Mouse (Mus musculus): Measurements from ENCODE around the gene Lats2. TPM values are rescaled to one million over a fixed set of nuclear protein-coding genes. Genes with fewer than 3 reads are reported as not detected.

The Lats2 gene
- total and polyA plus RNA-seq, 3 experiments, result 1.1 to 4.0 (median 1.5) TPM

DNA sequence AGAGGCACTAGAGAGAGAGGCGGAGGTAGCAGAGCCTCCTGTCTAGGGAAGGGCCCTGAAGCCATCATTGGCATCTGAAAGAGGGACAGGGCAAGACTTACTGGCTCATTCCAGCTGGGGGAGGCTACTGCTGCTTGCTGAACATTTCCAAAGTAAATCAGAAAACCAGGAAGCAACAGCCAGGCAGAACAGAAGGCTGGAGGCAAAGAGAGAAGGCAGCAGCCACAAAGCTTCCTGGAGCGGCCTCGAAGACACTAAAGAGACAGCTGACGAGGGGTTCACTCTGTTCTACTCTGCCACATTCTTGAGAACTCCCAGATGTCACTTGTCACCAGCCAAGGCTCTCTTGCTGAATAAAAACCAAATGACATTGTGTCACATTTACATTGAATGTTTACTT lies 33.7 kb downstream of the Lats2 start:
- TF ChIP-seq ZNF384 (IDR thresholded peaks at IDR 0.05; ENCODE audit: low read depth, low read length), result no peak
- no peak for TF ChIP-seq CHD2 (IDR thresholded peaks at IDR 0.05; ENCODE audit: low read length)
- TF ChIP-seq MYC (IDR thresholded peaks at IDR 0.05; ENCODE audit: low read depth, low read length), result no peak
- no peak for TF ChIP-seq USF2 (conservative IDR thresholded peaks at IDR 0.05; ENCODE audit: low read depth, low read length)
- no peak for TF ChIP-seq NRF1 (IDR thresholded peaks at IDR 0.05; ENCODE audit: low read depth, low read length)
- no peak for TF ChIP-seq ETS1 (conservative IDR thresholded peaks at IDR 0.05; ENCODE audit: low read depth, low read length)
- no peak for TF ChIP-seq ZMIZ1 (IDR thresholded peaks at IDR 0.05; ENCODE audit: low read depth, low read length)
- no peak for TF ChIP-seq EP300 (IDR thresholded peaks at IDR 0.05; ENCODE audit: low read length)
- TF ChIP-seq UBTF (IDR thresholded peaks at IDR 0.05; ENCODE audit: low read depth, low read length), result no peak
- TF ChIP-seq MAZ (IDR thresholded peaks at IDR 0.05; ENCODE audit: low read depth, low read length), result no peak
- TF ChIP-seq POLR2A (IDR thresholded peaks at IDR 0.05; ENCODE audit: low read depth, low read length), result no peak
- no peak for TF ChIP-seq CTCF (conservative IDR thresholded peaks at IDR 0.05 in 1 of 2, IDR thresholded peaks at IDR 0.05 in 1 of 2; ENCODE audit: low read depth in 2 of 2, low read length in 2 of 2)
- TF ChIP-seq MAFK (IDR thresholded peaks at IDR 0.05; ENCODE audit: insufficient replicate concordance, low read length), result no peak
- no peak for TF ChIP-seq POLR2AphosphoS2 (IDR thresholded peaks at IDR 0.05; ENCODE audit: low read depth, low read length)
- TF ChIP-seq E2F4 (IDR thresholded peaks at IDR 0.05; ENCODE audit: insufficient replicate concordance, low read depth, low read length), result no peak
- TF ChIP-seq MXI1 (IDR thresholded peaks at IDR 0.05; ENCODE audit: low read depth, low read length), result no peak
- TF ChIP-seq TBP (conservative IDR thresholded peaks at IDR 0.05; ENCODE audit: low read depth, low read length), result no peak
- TF ChIP-seq BHLHE40 (IDR thresholded peaks at IDR 0.05; ENCODE audit: low read depth, low read length), result no peak
- TF ChIP-seq ZC3H11A (IDR thresholded peaks at IDR 0.05; ENCODE audit: low read depth, low read length), result no peak
- Histone ChIP-seq H3K4me1 (ENCODE audit: control insufficient read depth in 1 of 2, insufficient read depth in 2 of 2) (peaks cover 4 to 9% of the 10 kb centered on the region in 2 experiments), H3K9me3 (replicated peaks; ENCODE audit: low read length) (peaks cover 4% of the 10 kb centered on the region), H3K27ac (ENCODE audit: insufficient read depth, low read depth) (no peak overlapping the region), H3K36me3 (replicated peaks in 1 of 2; ENCODE audit: control insufficient read depth in 1 of 2, insufficient read depth in 1 of 2, low read length in 1 of 2) (no peaks in the 10 kb centered on the region), H3K4me2 (ENCODE audit: insufficient read depth, low read depth, poor library complexity, severe bottlenecking) (no peak overlapping the region), H3K79me2 (replicated peaks; ENCODE audit: control insufficient read depth, extremely low read depth, insufficient read depth, poor library complexity, severe bottlenecking) (no peaks in the 10 kb centered on the region), H3K4me3 (replicated peaks in 1 of 3; ENCODE audit: low read depth in 2 of 3, low read length in 2 of 3, poor library complexity in 1 of 3) (no peak overlapping the region), H3K9ac (ENCODE audit: insufficient read depth, low read depth) (no peak overlapping the region), H3K27me3 (replicated peaks) (no peaks in the 10 kb centered on the region)
- DNase-seq (ENCODE audit: extremely low read depth), result no peak
- in situ Hi-C loops (cut with MboI; ENCODE audit: low pct_ligation_motif_present, low pct_unique_long_range_greater_than_20kb, low sequenced_read_pairs), result no loop called here
- dilution Hi-C loops (cut with MboI; ENCODE audit: extremely low pct_ligation_motif_present, extremely low pct_unique_long_range_greater_than_20kb, low sequenced_read_pairs), result no loop called here

DNA sequence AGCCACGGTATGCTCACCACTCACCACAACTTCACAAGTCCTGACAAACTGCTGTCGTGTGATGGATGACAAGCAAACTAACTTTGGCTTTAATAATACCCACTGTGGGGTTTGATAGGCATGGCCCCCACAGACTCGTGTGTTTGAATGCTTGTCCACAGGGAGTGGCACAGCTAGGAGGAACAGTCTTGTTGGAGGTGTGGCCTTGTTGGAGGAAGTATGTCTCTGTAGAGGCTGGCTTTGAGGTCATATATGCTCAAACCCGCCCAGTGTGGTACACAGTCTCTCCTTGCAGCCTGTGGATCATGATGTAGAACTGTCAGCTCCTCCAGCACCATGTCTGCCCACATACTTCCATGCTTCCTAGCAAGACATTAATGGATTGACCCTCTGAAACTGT lies 39.9 kb downstream of the Lats2 start:
- Histone ChIP-seq H3K4me2 (ENCODE audit: insufficient read depth, low read depth, poor library complexity, severe bottlenecking) (no peak overlapping the region), H3K9me3 (replicated peaks; ENCODE audit: low read length) (no peaks in the 10 kb centered on the region), H3K27ac (ENCODE audit: insufficient read depth, low read depth) (no peak overlapping the region), H3K4me1 (ENCODE audit: control insufficient read depth in 1 of 2, insufficient read depth in 2 of 2) (peaks cover 4 to 11% of the 10 kb centered on the region in 2 experiments; a peak in 3 of 4 replicates), H3K9ac (ENCODE audit: insufficient read depth, low read depth) (no peak overlapping the region), H3K36me3 (replicated peaks in 1 of 2; ENCODE audit: control insufficient read depth in 1 of 2, insufficient read depth in 1 of 2, low read length in 1 of 2) (no peaks in the 10 kb centered on the region), H3K79me2 (replicated peaks; ENCODE audit: control insufficient read depth, extremely low read depth, insufficient read depth, poor library complexity, severe bottlenecking) (no peaks in the 10 kb centered on the region), H3K27me3 (replicated peaks) (no peaks in the 10 kb centered on the region), H3K4me3 (replicated peaks in 1 of 3; ENCODE audit: low read depth in 2 of 3, low read length in 2 of 3, poor library complexity in 1 of 3) (no peak overlapping the region)
- in situ Hi-C loops (cut with MboI; ENCODE audit: low pct_ligation_motif_present, low pct_unique_long_range_greater_than_20kb, low sequenced_read_pairs), result no loop called here
- dilution Hi-C loops (cut with MboI; ENCODE audit: extremely low pct_ligation_motif_present, extremely low pct_unique_long_range_greater_than_20kb, low sequenced_read_pairs), result no loop called here
- TF ChIP-seq CHD2 (IDR thresholded peaks at IDR 0.05; ENCODE audit: low read length), result no peak
- TF ChIP-seq POLR2A (IDR thresholded peaks at IDR 0.05; ENCODE audit: low read depth, low read length), result no peak
- TF ChIP-seq TBP (conservative IDR thresholded peaks at IDR 0.05; ENCODE audit: low read depth, low read length), result no peak
- TF ChIP-seq MEF2A (IDR thresholded peaks at IDR 0.05; ENCODE audit: borderline replicate concordance, low read depth, low read length), result no peak
- TF ChIP-seq ELF1 (IDR thresholded peaks at IDR 0.05; ENCODE audit: low read depth, low read length), result no peak
- no peak for TF ChIP-seq MYC (IDR thresholded peaks at IDR 0.05; ENCODE audit: low read depth, low read length)
- TF ChIP-seq ETS1 (conservative IDR thresholded peaks at IDR 0.05; ENCODE audit: low read depth, low read length), result no peak
- TF ChIP-seq USF2 (conservative IDR thresholded peaks at IDR 0.05; ENCODE audit: low read depth, low read length), result no peak
- no peak for TF ChIP-seq CHD1 (IDR thresholded peaks at IDR 0.05; ENCODE audit: low read depth, low read length)
- no peak for TF ChIP-seq MAFK (IDR thresholded peaks at IDR 0.05; ENCODE audit: insufficient replicate concordance, low read length)
- TF ChIP-seq ZMIZ1 (IDR thresholded peaks at IDR 0.05; ENCODE audit: low read depth, low read length), result no peak
- no peak for TF ChIP-seq ZNF384 (IDR thresholded peaks at IDR 0.05; ENCODE audit: low read depth, low read length)
- DNase-seq (ENCODE audit: extremely low read depth), result no peak

Measured in CH12.LX (cell line).